Mouse (Mus musculus) testis, adult 2 months (tissue): ENCODE data around the gene St3gal3. TPM values are rescaled to one million over a fixed set of nuclear protein-coding genes. Genes with fewer than 3 reads are reported as not detected.
A peak's percentile ranks its signal among the peaks of the same experiment; 100 is the strongest.

Experiments
- H3K27ac ChIP-seq: fragments of 200-500 bp; 2 replicates; pipeline ENCODE4 v1.5.1; 2012; ENCODE audit warnings: low read depth, low read length; ENCODE audit not compliant: control insufficient read depth, insufficient read depth
- H3K27me3 ChIP-seq: fragments of 200-500 bp; 2 replicates; pipeline ENCODE4 v1.6.1; 2012; ENCODE audit warnings: mild to moderate bottlenecking, low read length, moderate library complexity; ENCODE audit not compliant: control insufficient read depth, insufficient read depth
- H3K36me3 ChIP-seq: fragments of 200-500 bp; 2 replicates; pipeline ENCODE4 v1.6.1; 2012; ENCODE audit warnings: mild to moderate bottlenecking, low read length; ENCODE audit not compliant: control insufficient read depth, insufficient read depth
- H3K4me1 ChIP-seq: fragments of 200-500 bp; 2 replicates; pipeline ENCODE4 v1.6.1; 2012; ENCODE audit warnings: low read length; ENCODE audit not compliant: control insufficient read depth, insufficient read depth
- H3K4me3 ChIP-seq: fragments of 200-500 bp; 2 replicates; pipeline ENCODE4 v1.5.1; 2012; ENCODE audit warnings: low read depth, mild to moderate bottlenecking, low read length, moderate library complexity, mixed read lengths; ENCODE audit not compliant: control insufficient read depth
- CTCF ChIP-seq: fragments of 200-500 bp; IDR thresholded peaks from 2 replicates; pipeline ENCODE4 v1.5.1; 2012; ENCODE audit warnings: low read depth, mild to moderate bottlenecking, inconsistent platforms, low read length, moderate library complexity; ENCODE audit not compliant: control insufficient read depth, insufficient read depth, insufficient replicate concordance
- POLR2A ChIP-seq: fragments of 200-500 bp; IDR thresholded peaks from 2 replicates; pipeline ENCODE4 v1.6.1; 2012; ENCODE audit warnings: low read depth, mild to moderate bottlenecking, inconsistent platforms, low read length, moderate library complexity; ENCODE audit not compliant: control insufficient read depth
- polyA plus RNA-seq: library from polyadenylated mRNA; depleted of rRNA; stranded (reverse); fragments of >200 nt; gene quantifications from 2 replicates; pipeline ENCODE4 v1.2.3, GENCODE M21; 2012

Gene St3gal3
- polyA plus RNA-seq, 1 experiment, result 3.4 TPM

DNA sequence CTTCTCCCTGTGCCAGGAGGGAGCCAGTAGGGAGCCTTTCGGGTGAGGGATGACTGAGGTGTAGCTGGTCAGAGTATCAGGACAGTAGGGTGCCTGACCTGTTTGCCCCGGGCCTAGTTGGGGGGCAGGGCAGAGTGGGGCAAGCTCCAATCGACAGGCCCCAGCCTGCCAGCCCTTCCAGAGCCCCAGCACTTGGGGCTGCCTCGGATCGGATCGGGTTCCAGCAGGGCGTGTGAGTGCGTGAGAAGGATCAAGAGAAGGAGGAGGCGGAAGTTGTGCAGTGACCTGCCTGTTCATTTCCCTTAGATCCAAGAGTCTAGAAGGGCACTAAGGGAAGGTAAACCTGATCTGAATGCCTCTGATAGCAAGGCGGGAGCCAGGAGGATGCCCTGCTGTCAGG, 161.7 kb downstream of the St3gal3 start:
- Histone ChIP-seq H3K4me3 (no peak overlapping the region), H3K27ac (no peak overlapping the region), H3K36me3 (no peaks in the 10 kb centered on the region), H3K4me1 (peaks cover 2% of the 10 kb centered on the region; the same call in 1 of the 2 replicates), H3K27me3 (no peaks in the 10 kb centered on the region)
- no peak for TF ChIP-seq CTCF
- no peak for TF ChIP-seq POLR2A

DNA sequence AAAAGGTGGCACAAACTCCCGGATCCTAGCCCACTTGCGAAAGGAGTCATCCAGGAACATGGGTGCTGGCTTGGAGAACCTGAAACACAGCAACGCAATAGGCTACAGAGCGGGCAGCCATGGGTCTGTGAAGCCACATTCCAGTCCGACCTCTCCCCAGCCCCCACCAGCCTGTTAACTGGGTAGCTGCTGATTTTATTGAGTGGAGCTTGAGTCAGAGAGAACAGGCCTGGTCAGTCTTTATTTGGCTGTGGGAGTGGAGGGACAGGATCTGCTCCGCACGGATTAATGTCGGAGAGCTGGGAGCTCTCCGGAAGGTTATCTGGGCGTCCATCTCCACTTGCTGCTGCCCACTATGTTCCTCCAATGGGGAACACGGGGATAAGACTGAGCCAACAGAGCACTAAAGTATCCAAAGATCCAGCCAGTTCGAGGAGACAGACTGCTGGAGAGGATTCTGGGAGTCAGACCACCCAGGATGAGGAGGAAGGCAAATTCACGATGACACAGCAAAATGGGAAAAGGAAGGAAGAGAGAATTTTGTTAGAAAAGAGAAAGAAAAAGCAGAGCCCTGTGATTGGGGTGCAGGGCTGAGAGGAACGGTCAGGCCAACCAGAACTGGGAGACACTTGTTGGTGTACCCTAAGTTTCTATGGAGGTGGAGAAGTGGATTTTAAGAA, 170.2 kb downstream of the St3gal3 start:
- H3K4me1 ChIP-seq, result peaks cover 3% of the 10 kb centered on the region
- no peak overlapping the region for H3K4me3 ChIP-seq
- no peaks in the 10 kb centered on the region for H3K27me3 ChIP-seq
- H3K36me3 ChIP-seq, result no peaks in the 10 kb centered on the region
- peak overlapping the region; percentile 43; the same call in 1 of the 2 replicates for H3K27ac ChIP-seq
- TF ChIP-seq CTCF (no peak), POLR2A (no peak)

GRCm38 (mm10) chr4:117957492-117957891, 177.2 kb downstream of the St3gal3 start:
- TF ChIP-seq POLR2A, result no peak
- no peak for TF ChIP-seq CTCF
- Histone ChIP-seq H3K4me1 (peaks cover 3% of the 10 kb centered on the region; the same call in 1 of the 2 replicates), H3K36me3 (no peaks in the 10 kb centered on the region), H3K27me3 (no peaks in the 10 kb centered on the region), H3K27ac (no peak overlapping the region), H3K4me3 (no peak overlapping the region)

DNA sequence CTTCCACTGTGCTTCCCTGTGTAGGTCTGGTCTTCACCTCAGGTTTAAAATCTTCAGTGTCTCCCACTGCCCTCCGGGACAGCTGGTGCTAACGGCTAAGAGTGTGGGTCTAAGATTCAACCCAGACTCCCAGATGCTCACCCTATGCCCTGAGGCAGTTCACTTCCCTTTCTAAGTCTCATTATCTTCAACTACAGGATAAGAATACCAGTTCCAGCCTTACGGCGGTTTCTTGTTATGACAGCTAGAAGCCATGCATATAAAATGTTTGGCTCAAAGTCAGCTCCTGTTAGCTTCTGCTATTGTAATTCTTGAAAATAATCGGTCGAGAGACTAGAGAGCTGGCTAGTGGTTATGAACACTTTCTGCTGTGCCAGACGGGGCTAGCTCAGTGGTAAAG, 187.2 kb downstream of the St3gal3 start:
- Histone ChIP-seq H3K36me3 (no peaks in the 10 kb centered on the region), H3K27me3 (no peaks in the 10 kb centered on the region), H3K27ac (no peak overlapping the region), H3K4me3 (no peak overlapping the region), H3K4me1 (no peaks in the 10 kb centered on the region)
- TF ChIP-seq POLR2A (no peak), CTCF (no peak)

DNA sequence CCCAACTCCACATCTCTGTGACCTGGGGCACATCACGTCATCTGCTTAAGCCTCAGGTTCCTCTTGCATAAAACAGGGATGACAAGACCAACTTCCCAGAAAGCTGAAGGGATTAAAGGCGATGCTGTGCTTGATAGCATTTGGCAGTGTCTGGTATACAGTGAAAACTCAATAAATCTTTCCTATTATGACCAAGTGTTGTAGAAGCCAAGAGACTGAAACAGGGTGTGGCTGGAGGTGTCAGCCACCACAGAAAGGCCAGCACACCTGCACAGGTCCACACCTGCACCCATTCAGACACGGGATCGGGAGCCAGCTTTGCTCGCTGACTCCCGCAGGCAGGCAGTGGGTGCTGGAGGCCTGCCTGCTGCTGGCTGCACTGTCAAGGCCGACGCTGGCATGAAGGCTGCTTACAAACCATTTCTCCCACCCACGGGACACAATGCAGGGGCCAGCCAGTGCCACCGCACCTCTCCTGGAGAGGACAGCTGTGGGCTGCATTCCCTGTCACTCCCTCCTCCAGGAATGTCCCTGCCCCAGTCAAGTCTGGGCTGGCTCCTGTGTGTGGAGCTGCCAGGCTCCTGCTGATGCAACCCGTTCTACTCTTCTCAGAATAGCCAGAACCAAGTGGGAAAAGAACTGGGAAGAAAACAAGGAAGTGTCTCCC, 187.9 kb downstream of the St3gal3 start:
- no peak for TF ChIP-seq POLR2A
- TF ChIP-seq CTCF, result no peak

GRCm38 (mm10) chr4:117943317-117943716, 191.4 kb downstream of the St3gal3 start:
- Histone ChIP-seq H3K4me3 (no peak overlapping the region), H3K36me3 (no peaks in the 10 kb centered on the region), H3K27me3 (no peaks in the 10 kb centered on the region), H3K27ac (no peak overlapping the region), H3K4me1 (no peaks in the 10 kb centered on the region)
- TF ChIP-seq CTCF, result no peak
- no peak for TF ChIP-seq POLR2A

More for the DNA sequence above, 187.9 kb downstream of the St3gal3 start:
- no peaks in the 10 kb centered on the region for H3K4me1 ChIP-seq
- H3K36me3 ChIP-seq, result no peaks in the 10 kb centered on the region
- no peak overlapping the region for H3K4me3 ChIP-seq
- no peak overlapping the region for H3K27ac ChIP-seq
- no peaks in the 10 kb centered on the region for H3K27me3 ChIP-seq

GRCm38 (mm10) chr4:117936964-117937363, 197.8 kb downstream of the St3gal3 start:
- no peak overlapping the region for H3K4me3 ChIP-seq
- no peak overlapping the region for H3K27ac ChIP-seq
- H3K36me3 ChIP-seq, result no peaks in the 10 kb centered on the region
- H3K27me3 ChIP-seq, result no peaks in the 10 kb centered on the region
- TF ChIP-seq CTCF (no peak), POLR2A (no peak)
- no peaks in the 10 kb centered on the region for H3K4me1 ChIP-seq
